Mouse (Mus musculus) gastrocnemius, postnatal 10 days (tissue): Measurements from ENCODE around the gene Napsa. TPM values are rescaled to one million over a fixed set of nuclear protein-coding genes. Genes with fewer than 3 reads are reported as not detected.

ENCODE experiments used
- DNase-seq: peaks from one replicate; pipeline ENCODE4 v3.0.0; 2021; ENCODE audit warnings: mixed read lengths
- microRNA-seq, 2 experiments: library from miRNA; unstranded; fragments of <30 nt; microRNA quantifications; one replicate each; pipeline ENCODE4 v1.2.0; 2021
- total RNA-seq, 2 experiments: library from RNA; stranded (reverse); gene quantifications; 2 replicates each; pipeline ENCODE4 v1.2.3; 2021

Napsa gene
- total RNA-seq, 2 experiments from 2014 or later: 0.99 TPM; not detected in 1

DNA sequence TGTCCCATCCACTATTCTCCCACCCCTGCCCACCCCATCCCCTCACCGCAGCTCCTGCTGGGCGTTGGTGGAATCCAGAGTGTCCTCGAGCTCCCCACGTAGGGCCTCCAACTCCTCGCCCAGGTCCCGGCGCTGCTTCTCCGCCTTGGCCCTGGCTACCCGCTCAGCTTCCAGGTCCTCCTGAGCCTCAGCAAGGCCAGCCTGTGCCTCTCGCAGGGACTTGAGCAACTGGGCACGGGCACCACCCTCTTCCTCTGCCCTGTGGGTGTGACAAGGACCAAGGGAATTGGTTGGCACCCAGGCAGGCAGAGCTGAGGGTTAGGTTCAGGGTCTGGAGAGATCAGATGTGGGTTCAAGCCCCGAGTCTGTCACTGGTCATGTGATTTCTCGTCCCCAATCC, 54.8 kb downstream of the Napsa start:
- DNase-seq: no peak

GRCm38 (mm10) chr7:44628402-44629034, 56.3 kb downstream of the Napsa start:
- no peak for DNase-seq

DNA sequence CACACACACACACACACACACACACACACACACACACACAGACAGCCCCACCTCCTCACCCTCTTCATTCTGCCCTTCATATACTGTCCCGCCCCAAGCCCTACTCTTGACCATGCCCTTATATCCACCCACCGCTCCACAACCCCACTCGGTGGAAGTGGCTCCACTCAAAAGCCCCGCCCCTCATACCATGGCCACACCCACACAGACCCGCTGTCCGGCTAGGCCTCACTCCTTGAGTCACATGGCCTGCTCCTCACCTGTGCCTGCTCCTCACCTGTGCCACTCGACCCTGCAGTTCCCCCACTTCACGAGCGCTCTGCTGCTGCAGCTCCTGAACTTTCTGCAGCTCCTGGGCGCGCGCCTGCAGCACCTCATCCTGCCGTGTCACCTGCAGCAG, 58.3 kb downstream of the Napsa start:
- no peak for DNase-seq

DNA sequence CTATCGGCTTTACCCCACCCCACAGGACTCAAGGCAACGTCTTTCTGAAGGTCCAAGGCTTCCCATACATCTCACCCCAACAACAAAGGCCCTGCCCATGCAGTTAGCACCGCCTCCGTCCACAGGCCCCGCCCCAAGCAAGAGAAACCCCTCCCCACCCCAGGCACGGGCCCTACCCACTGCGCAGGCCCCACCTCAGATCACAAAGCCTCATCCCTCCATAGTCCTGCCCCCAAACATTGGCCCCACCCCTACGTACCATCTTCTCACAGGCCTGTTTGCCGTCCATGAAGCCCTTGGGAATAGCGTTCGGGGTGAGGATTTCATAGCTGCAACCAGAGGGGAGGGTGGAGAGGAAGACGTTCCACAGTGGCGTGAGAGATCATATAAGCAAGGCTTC, 60.5 kb downstream of the Napsa start:
- DNase-seq: no peak

- DNase-seq: peak; percentile 50
These were observed 61.2 kb downstream of the Napsa start for GRCm38 (mm10) chr7:44633407-44633806.

Small RNA genes within 50 kb of the gene (microRNA-seq; reads per million reads assigned to microRNA genes)
- 0 to 0.25 reads per million in 2 experiments for gene Mir7053

Other genes with a start within 250 kb of the Napsa start
- under 1 TPM; 0.38 to 0.41 TPM for gene Syt3, start 188.3 kb upstream of the Napsa start, total RNA-seq
- not detected for gene 1700008O03Rik, start 186.6 kb upstream of the Napsa start, total RNA-seq
- gene Lrrc4b, start 143.4 kb upstream of the Napsa start, total RNA-seq: 1 to 10 TPM; 1.9 to 2.5 TPM
- gene Aspdh, start 107.0 kb upstream of the Napsa start, total RNA-seq: not detected
- gene Josd2, start 104.4 kb upstream of the Napsa start, total RNA-seq: 10 to 100 TPM; 61.5 to 68.3 TPM
- 10 to 100 TPM; 50.8 to 52.6 TPM for gene Emc10, start 75.9 kb upstream of the Napsa start, total RNA-seq
- gene Fam71e1, start 75.8 kb upstream of the Napsa start, total RNA-seq: 1 to 10 TPM; 4.3 to 5.7 TPM
- 1,000 to 10,000 TPM; 2,219 to 2,666 TPM for gene Mybpc2, start 47.7 kb upstream of the Napsa start, total RNA-seq
- 1 to 10 TPM in 1 of 2 experiments, not detected in 1; 1.2 TPM for gene Spib, start 40.3 kb upstream of the Napsa start, total RNA-seq
- 10 to 100 TPM in 1 of 2 experiments, 1 to 10 TPM in 1; 8.1 to 14.7 TPM for gene Pold1, start 23.5 kb upstream of the Napsa start, total RNA-seq
- 10 to 100 TPM; 27.4 to 35.4 TPM for gene Nr1h2, start 18.4 kb upstream of the Napsa start, total RNA-seq
- gene Kcnc3, start 18.3 kb downstream of the Napsa start, total RNA-seq: 1 to 10 TPM; 1.4 to 1.6 TPM
- 10 to 100 TPM; 21.4 to 23.3 TPM for gene Myh14, start 98.5 kb downstream of the Napsa start, total RNA-seq
- gene Izumo2, start 136.4 kb downstream of the Napsa start, total RNA-seq: not detected
- 10 to 100 TPM; 16.7 to 18.5 TPM for gene Vrk3, start 176.0 kb downstream of the Napsa start, total RNA-seq
- under 1 TPM in 1 of 2 experiments, not detected in 1; 0.29 TPM for gene Zfp473, start 178.7 kb downstream of the Napsa start, total RNA-seq
- gene Nup62, start 243.7 kb downstream of the Napsa start, total RNA-seq: 10 to 100 TPM; 28.0 to 35.3 TPM
- 1 to 10 TPM; 1.9 to 2.3 TPM for gene Il4i1, start 244.0 kb downstream of the Napsa start, total RNA-seq
- 10 to 100 TPM; 55.1 to 60.5 TPM for gene Atf5, start 244.3 kb downstream of the Napsa start, total RNA-seq